Mouse (Mus musculus): Measurements from ENCODE around the gene Vav2. TPM values are rescaled to one million over a fixed set of nuclear protein-coding genes. Genes with fewer than 3 reads are reported as not detected.

Vav2 gene
- polyA plus RNA-seq, 1 experiment from 2014 or later: 36.7 TPM

GRCm38 (mm10) chr2:27412245-27412800 is 14.5 kb downstream of the Vav2 start:
- in situ Hi-C loops (cut with MboI; ENCODE audit: low pct_unique_long_range_greater_than_20kb): loop anchor here (25.0 kb wide), 1 partner anchor 775 kb away; the partner anchor contains the start of gene Fam69b
- no peak for TF ChIP-seq CTCF (IDR thresholded peaks at IDR 0.05)
- no peak for DNase-seq (ENCODE audit: low read depth, low spot score)
- POLR2A ChIA-PET: no interaction called here
- no peaks in the 10 kb centered on the region for H3K27me3 ChIP-seq
- CTCF ChIA-PET: no interaction called here
- ATAC-seq: no peak

GRCm38 (mm10) chr2:27411688-27412174 is 15.1 kb downstream of the Vav2 start:
- CTCF ChIA-PET: interaction anchor here (0.9 kb wide), 1 partner anchor 8 kb away, joined by 4 read pairs; no protein-coding TSS in a partner anchor

GRCm38 (mm10) chr2:27410518-27411140 is 16.2 kb downstream of the Vav2 start:
- ChIA-PET POLR2A (no interaction called here), CTCF (interaction anchor here (0.9 kb wide), 1 partner anchor 9 kb away, joined by 4 read pairs; no protein-coding TSS in a partner anchor)
- no peak for TF ChIP-seq CTCF (IDR thresholded peaks at IDR 0.05)
- in situ Hi-C loops (cut with MboI; ENCODE audit: low pct_unique_long_range_greater_than_20kb): loop anchor here (25.0 kb wide), 1 partner anchor 773 kb away; the partner anchor contains the start of gene Fam69b
- DNase-seq (ENCODE audit: low read depth, low spot score) (no peak), ATAC-seq (no peak)
- no peaks in the 10 kb centered on the region for H3K27me3 ChIP-seq

More at GRCm38 (mm10) chr2:27411688-27412174, 15.1 kb downstream of the Vav2 start:
- ATAC-seq (no peak), DNase-seq (ENCODE audit: low read depth, low spot score) (no peak)
- POLR2A ChIA-PET: interaction anchor here (0.5 to 0.7 kb wide), 3 partner anchors 9 to 948 kb away, joined by 3 to 8 read pairs (median 3); no protein-coding TSS in a partner anchor
- TF ChIP-seq CTCF (IDR thresholded peaks at IDR 0.05): no peak
- H3K27me3 ChIP-seq: no peaks in the 10 kb centered on the region
- in situ Hi-C loops (cut with MboI; ENCODE audit: low pct_unique_long_range_greater_than_20kb): loop anchor here (25.0 kb wide), 1 partner anchor 774 kb away; the partner anchor contains the start of gene Fam69b

- ATAC-seq (no peak), DNase-seq (ENCODE audit: low read depth, low spot score) (no peak)
- CTCF ChIA-PET: no interaction called here
- in situ Hi-C loops (cut with MboI; ENCODE audit: low pct_unique_long_range_greater_than_20kb): loop anchor here (25.0 kb wide), 1 partner anchor 771 kb away; the partner anchor contains the start of gene Fam69b
- POLR2A ChIA-PET: interaction anchor here (0.9 to 1.2 kb wide), 2 partner anchors 13 to 93 kb away, joined by 3 read pairs; no protein-coding TSS in a partner anchor
- no peak for TF ChIP-seq CTCF (IDR thresholded peaks at IDR 0.05)
- H3K27me3 ChIP-seq: no peaks in the 10 kb centered on the region
Observed at GRCm38 (mm10) chr2:27408194-27408593, 18.6 kb downstream of the Vav2 start.

- ATAC-seq (no peak), DNase-seq (ENCODE audit: low read depth, low spot score) (no peak)
- in situ Hi-C loops (cut with MboI; ENCODE audit: low pct_unique_long_range_greater_than_20kb): loop anchor here (25.0 kb wide), 1 partner anchor 770 kb away; the partner anchor contains the start of gene Fam69b
- no peak for TF ChIP-seq CTCF (IDR thresholded peaks at IDR 0.05)
- ChIA-PET CTCF (interaction anchor here (1.7 kb wide), 1 partner anchor 10 kb away, joined by 4 read pairs; no protein-coding TSS in a partner anchor), POLR2A (interaction anchor here (1.2 kb wide), 1 partner anchor 11 kb away, joined by 3 read pairs; no protein-coding TSS in a partner anchor)
- H3K27me3 ChIP-seq: no peaks in the 10 kb centered on the region
Observed at GRCm38 (mm10) chr2:27406928-27407327, 19.9 kb downstream of the Vav2 start.

- no peak for ATAC-seq
- POLR2A ChIA-PET: no interaction called here
- no peaks in the 10 kb centered on the region for H3K27me3 ChIP-seq
- DNase-seq (ENCODE audit: low read depth, low spot score): no peak
- in situ Hi-C loops (cut with MboI; ENCODE audit: low pct_unique_long_range_greater_than_20kb): loop anchor here (25.0 kb wide), 1 partner anchor 768 kb away; the partner anchor contains the start of gene Fam69b
- no peak for TF ChIP-seq CTCF (IDR thresholded peaks at IDR 0.05)
- CTCF ChIA-PET: no interaction called here
Observed at GRCm38 (mm10) chr2:27405094-27405884, 21.5 kb downstream of the Vav2 start.

GRCm38 (mm10) chr2:27404375-27405093 is 22.3 kb downstream of the Vav2 start:
- no peak for ATAC-seq
- in situ Hi-C loops (cut with MboI; ENCODE audit: low pct_unique_long_range_greater_than_20kb): loop anchor here (25.0 kb wide), 1 partner anchor 767 kb away; the partner anchor contains the start of gene Fam69b
- ChIA-PET CTCF (no interaction called here), POLR2A (no interaction called here)
- no peak for DNase-seq (ENCODE audit: low read depth, low spot score)
- H3K27me3 ChIP-seq: no peaks in the 10 kb centered on the region
- no peak for TF ChIP-seq CTCF (IDR thresholded peaks at IDR 0.05)

- no peak for DNase-seq (ENCODE audit: low read depth, low spot score)
- no peak for TF ChIP-seq CTCF (IDR thresholded peaks at IDR 0.05)
- H3K27me3 ChIP-seq: no peaks in the 10 kb centered on the region
- no peak for ATAC-seq
- in situ Hi-C loops (cut with MboI; ENCODE audit: low pct_unique_long_range_greater_than_20kb): loop anchor here (25.0 kb wide), 1 partner anchor 764 kb away; the partner anchor contains the start of gene Fam69b
- CTCF ChIA-PET: no interaction called here
- POLR2A ChIA-PET: interaction anchor here (0.5 kb wide), 1 partner anchor 141 kb away, joined by 5 read pairs; no protein-coding TSS in a partner anchor
Observed at GRCm38 (mm10) chr2:27401544-27401943, 25.3 kb downstream of the Vav2 start.

GRCm38 (mm10) chr2:27400083-27400482 is 26.8 kb downstream of the Vav2 start:
- H3K27me3 ChIP-seq: no peaks in the 10 kb centered on the region
- ChIA-PET POLR2A (no interaction called here), CTCF (no interaction called here)
- no peak for TF ChIP-seq CTCF (IDR thresholded peaks at IDR 0.05)
- no peak for DNase-seq (ENCODE audit: low read depth, low spot score)
- in situ Hi-C loops (cut with MboI; ENCODE audit: low pct_unique_long_range_greater_than_20kb): loop anchor here (25.0 kb wide), 1 partner anchor 763 kb away; the partner anchor contains the start of gene Fam69b
- ATAC-seq: no peak
